Mouse (Mus musculus) natural killer cell, adult 2 months (primary cell): ENCODE results near the gene Birc2.
A peak's percentile ranks its signal among the peaks of the same experiment; 100 is the strongest.

ENCODE experiments used
- DNase-seq, 2 experiments: peaks; one replicate each; pipeline ENCODE4 v3.0.0; 2022; ENCODE audit warnings: low spot score in 2 of 2

Birc2 gene

DNA sequence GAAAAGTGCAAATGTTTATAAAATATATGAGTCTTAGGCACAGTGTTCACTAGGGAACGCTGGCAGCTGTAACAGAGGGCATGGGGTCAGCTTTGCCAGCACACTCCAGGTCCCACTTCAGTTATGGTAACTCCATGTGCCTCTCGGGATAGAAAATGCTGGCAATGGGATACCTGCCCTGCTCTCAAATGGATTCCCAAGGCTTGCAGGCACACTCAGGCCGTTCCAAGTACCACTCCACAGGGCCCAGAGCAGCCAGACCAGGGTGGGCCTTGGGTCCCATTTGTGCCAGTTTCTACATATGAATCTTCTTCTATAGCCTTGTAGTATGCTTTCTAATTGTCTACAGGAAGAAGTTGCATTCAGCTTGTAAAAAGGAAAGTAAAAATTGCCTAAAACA is 51.5 kb downstream of the Birc2 start:
- no peak for DNase-seq

DNA sequence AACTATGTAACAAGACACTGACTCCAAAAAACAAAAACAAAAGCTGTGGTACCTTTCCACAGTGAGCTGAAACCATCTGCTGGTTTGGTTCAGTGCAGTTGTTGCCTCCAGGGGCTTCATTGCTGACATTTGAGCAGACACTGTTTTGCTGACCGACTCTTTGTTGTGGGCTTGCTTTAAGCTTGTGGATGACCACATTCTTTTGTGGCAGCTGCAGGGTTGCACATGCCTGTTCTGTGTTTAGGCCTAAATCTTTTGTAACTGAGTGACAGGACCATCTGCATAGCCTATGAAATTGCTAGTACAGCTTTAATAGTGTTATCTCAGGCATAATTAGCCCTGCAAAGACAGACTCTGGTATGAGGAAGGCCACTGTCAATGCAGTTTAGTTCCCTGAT is 52.2 kb downstream of the Birc2 start:
- no peak for DNase-seq

DNA sequence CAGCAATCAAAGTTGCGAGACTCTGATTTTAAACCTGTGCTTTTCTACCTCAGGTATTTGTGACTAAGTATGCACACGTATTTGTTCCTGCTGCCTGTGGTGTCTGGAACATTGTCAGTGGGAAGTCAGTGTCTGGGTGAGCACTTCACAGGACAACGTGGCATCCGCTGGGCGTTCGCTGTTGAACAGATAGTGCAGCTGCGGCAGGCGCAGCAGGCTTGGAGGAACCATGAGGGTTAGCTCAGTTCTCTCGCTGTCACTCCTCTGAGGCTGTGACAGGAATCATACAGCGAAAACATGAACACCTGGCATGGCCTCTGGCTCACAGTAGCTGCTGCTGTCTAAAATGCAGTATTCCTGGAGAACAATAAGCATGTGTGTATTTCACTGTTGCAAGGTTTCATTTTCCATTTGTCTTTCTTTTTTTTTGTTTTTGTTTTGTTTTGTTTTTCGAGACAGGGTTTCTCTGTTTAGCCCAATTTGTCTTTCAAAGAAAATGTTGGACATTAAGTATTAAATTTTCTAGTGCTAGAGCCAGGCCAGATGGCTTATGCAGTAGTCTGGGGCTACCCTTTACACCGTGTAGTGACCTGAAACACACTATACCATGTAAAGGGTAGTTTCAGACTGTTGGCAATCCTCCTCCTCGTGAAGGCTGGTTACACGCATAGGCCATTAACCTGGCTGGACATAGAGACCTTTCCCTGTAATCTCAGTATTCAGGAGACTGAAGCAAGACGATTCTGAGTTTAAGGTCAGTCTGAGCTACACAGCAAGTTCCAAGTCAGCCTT is 52.8 kb downstream of the Birc2 start:
- DNase-seq: peak in 1 of 2 experiments; percentile 24

DNA sequence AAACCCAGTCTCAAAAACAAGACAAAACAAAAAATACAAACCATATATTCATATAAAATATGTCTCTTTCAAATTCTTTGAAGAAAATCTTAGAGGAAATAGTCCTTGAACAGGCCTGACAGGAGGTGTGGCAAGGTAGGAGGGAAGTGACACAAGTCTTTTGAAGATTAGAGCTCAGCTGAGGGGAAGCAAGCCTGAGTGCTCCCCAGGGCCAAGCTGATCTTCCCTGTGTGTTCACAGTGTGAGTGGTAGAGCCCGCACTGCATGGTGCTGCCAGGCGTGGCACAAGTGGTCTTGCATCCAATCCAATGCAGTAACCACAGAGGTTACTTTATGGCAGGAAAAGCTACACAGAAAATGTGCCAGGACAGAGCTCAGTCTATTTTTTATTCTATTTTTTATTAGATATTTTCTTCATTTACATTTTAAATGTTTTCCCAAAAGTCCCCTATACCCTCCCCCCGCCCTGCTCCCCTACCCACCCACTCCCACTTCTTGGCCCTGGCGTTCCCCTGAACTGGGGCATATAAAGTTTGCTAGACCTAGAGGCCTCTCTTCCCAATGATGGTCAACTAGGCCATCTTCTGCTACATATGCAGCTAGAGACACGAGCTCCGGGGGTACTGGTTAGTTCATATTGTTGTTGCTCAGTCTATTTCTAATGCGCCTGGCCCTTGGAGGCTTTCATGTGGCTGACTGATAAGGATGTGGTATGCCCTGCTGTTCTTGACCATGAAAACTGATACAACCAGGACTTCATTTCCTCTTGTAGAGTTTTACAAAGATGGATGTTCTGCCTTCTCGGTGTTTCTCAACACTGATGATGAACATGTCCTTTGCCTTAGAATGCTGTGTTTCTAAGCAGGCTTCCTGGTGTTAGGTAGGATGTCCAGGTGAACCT is 56.4 kb downstream of the Birc2 start:
- DNase-seq: peak; percentile 30 to 70

DNA sequence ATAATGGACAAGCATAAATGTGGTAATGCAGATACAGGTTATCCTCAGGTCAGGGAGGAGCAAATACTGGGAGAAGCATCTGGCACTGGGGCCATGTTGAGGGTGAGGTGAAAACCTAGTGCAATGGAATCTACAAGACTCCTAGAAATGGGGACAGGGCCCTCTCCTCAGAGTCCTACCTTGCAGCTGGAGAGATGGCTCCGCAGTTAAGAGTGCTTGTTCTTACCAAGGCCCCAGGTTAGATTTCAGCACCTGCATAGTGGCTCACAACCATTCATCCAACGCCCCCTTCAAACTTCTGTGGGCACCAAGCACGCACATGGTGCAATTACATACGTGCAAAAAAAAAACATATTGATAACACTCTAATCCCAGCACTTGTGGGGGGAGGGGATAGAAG is 57.1 kb downstream of the Birc2 start:
- DNase-seq: no peak

DNA sequence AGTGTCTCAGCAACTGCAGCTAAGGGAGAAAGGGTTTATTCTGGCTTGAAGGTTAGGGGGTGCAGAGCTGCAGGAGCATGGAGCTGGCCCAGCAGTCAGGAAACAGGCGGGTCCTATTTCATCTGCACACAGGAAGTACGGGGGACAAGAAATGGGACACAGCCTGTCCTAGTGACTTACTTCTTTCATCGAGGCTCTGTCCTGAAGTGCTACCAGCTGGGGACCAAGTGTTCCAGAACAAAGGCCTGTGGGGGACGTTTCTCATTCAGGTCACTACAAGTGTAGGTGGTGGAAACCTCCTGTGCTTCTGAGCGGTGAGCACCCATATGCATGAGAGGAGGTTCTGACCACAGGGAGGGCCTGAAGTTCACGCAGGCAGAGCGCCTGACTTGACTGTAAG is 58.1 kb downstream of the Birc2 start:
- DNase-seq: no peak

DNA sequence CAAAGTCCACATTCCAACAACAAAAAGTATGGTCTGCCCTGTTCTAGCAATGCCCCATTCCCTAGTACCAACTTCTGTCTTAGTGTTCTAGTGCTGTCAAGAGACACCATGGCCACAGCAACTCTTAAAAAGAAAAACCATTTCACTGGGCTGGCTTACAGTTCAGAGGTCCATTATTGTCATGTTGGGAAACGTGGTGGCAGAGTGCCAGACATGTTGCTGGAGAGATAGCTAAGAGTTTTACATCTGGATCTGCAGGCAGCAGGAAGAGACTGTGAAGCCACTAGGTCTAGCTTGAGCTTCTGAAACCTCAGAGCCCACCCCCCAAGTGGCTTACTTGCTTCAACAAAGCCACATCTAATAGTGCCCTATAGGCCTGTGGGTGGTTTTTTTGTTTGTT is 59.2 kb downstream of the Birc2 start:
- DNase-seq: no peak

DNA sequence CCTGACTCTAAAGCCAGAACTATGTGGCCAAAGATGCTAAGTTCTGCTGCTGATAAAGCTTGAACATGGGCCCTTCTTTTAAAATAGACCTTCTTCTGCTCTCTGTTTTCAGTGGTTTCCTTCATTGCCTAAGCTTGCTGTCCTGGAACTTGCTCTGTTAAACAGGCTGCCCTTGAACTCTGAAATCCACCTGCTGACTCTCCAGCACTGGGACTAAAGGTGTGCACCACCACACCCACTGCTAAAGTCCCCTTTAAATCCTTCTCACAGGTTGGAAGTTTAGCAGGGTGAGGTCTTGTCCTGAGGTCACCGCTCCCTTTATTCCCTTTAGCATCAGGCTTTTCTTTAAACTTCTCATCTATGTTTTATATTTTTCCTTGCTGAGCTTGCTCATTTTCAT is 59.9 kb downstream of the Birc2 start:
- no peak for DNase-seq

DNA sequence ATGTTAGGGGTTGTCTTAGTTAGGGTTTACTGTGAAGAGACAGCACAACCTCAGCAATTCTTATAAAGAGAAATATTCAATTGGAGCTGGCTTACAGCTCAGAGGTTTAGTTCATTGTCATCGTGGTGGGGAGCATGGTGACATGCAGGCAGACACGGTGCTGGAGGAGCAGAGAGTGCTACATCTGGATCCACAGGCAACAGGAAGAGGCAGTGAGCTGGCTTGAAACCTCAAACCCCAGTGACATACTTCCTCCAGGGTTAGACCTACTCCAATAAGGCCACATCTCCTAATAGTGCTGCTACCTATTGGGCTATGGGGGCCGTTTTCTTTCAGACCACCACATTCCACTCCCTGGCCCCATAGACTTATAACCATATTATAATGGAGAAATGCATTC is 60.9 kb downstream of the Birc2 start:
- peak; percentile 40 to 44 for DNase-seq

DNA sequence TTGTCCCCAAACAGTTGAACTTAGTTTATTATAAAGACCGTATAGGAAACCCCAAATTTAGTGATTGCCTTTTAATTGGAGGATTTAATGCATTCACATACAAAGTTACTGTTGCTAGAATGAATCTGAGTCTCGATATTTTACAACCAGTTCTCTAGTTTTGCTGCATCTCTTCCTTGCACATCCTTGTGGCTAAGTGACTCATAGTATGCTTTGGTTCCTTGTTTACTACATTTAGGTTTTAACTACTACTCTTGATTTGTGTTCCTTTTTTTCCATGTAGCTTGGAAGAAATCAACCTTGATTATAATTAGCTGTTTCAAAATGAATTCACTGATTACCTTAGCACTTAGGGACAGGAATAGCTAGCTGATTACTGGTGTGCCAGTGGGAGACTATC is 61.9 kb downstream of the Birc2 start:
- DNase-seq: no peak

DNA sequence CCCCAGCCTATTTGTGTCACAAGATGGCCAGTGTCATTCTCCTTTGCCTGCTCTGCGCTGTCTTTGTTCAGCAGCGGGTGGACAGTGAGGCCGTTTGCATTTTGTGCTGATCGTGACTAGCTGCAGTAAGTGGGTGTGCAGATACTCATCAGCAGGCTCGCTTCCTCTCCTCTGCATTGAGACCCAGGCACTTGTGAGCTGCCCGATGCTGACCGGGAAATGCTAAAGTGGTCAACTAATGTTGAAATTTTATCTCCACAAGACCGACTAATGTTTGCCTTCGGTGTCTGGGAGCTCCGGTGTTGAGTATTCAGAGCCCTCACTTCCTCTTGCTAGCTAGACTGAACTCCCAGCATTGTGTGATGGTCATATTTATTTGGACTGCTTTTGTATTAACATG is 62.3 kb downstream of the Birc2 start:
- DNase-seq: no peak

DNA sequence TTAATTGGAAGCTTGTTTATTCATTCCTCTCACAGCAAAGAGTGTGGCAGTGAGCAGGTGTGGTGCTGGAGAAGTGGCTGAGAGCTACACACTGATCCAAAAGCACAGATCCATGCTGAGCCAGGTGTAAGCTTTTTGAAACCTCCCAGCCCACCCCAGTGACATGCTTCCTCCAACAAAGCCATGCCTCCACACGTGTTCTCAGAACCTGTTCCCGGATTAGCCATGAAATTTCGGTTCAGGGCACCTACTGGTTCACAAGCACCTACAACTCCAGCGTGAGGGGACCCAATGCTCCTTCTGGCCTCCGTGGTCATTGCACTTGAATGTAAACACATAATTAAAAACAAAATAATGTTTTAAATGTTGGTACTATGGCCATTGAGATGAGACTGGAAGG is 63.2 kb downstream of the Birc2 start:
- no peak for DNase-seq

DNA sequence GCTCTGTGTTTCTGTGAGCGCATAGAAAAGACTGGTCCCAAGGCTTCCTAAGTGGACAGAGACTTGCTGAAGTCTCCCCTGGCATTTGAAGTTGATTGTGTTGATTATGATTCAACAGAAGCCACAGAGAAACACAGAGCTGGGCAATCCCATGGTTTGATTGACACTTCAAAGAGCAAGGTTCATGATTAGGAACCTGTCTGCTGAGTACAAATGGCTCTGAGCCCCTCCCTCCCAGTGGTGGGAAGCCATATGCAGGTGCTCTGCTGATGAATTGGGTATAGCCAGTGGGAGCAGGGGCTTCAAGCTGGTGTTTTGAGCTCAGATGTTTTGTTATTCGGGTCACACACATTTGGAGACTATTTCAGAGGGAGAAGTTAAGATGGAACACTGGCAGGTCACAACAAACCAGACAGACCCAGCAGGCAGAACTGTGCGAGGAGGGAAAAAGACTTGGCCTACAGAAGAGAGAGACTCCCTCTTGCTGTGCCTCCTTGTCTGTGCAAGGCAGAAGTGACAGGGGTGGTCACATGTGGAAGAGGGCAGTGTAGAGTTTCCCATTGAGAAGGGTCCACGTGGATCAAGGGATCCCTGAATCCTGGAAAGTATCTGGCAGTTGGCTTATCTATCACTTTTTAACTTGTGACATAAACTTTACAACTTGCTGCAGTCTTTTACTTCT is 64.0 kb downstream of the Birc2 start:
- no peak for DNase-seq

DNA sequence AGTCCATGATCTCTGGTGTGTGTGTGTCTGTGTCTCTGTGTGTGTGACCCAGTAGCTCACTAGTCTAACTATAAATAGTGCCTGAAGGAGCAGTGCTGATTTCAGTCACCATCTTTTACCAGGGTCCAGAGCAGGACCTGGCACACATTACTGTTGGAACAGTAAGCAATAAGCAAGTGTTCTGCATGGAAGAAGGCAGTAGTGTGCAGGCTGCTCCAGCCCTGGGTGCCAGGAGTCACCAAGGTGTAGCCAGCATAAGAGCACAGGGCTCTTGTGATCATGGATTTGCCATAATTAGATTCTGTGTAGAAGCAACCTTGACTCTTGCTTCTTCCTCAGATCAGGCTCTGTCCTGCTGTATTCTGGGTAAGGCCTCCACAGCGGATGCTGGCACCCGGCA is 64.5 kb downstream of the Birc2 start:
- DNase-seq: no peak

DNA sequence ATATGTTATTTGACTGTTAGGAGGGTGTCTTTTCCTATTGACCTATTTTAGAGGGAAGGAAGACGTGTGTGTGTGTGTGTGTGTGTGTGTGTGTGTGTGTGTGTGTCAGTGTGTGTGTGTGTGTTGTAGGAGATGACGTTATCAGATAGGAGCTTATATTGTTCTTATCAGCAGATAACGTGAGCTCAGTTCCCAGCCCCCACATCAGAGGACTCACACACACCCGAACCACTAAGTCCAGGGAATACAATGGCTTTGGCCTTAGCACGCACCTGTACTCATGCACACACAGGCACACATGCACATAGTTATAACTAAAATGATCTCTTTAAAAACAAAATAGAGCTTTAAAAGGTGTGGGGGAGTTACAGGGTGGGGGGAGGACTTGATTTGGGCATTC is 67.4 kb downstream of the Birc2 start:
- no peak for DNase-seq

DNA sequence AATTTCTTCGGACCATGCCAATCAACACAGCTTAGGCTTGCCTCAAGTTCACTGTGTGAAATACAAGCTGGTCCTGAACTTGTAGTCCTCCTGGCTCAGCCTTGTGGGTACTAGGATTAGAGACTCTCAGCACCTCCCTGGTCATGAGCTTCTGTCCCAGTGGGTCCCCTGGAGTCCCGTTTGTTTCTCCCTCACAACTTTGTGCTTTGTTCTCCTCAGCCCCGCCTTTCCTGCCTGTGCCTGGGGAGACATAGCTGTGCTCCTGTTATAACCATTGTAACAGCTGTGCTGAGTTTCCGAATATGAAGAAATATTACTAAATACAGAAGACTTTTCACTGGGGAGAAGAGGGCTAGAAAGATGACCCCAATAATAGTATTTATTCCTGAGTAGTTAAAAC is 67.8 kb downstream of the Birc2 start:
- no peak for DNase-seq
